Mouse (Mus musculus) ES-Bruce4 (cell line): Measurements from ENCODE around the gene Rbm47.

ENCODE experiments used
- EP300 ChIP-seq: IDR thresholded peaks from 2 replicates; pipeline ENCODE4 v1.6.1; 2011; ENCODE audit warnings: low read depth, low read length; ENCODE audit not compliant: insufficient read depth
- POLR2A ChIP-seq: IDR thresholded peaks from one replicate; pipeline ENCODE4 v1.8.1; 2011; ENCODE audit warnings: low read length; ENCODE audit not compliant: insufficient read depth

DNA sequence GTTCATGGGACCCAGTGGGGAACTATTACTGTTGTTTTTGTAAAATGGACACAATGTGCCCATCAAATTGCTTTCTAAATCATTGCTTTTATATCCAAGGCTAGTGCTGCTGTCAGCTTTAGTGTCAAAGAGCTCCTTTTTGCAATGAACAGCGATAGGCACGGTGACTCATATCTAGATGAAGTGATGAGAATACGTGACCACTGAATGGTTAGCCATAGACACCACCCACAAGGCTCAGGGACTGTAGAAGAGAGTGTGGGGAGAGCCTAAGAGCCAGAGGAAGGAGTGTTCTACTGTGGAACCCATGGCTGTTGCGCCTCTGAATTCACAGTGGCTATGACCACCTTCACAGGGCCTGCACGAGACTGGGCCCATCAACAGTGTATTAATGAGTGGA lies 186.5 kb downstream of the Rbm47 start:
- no peak for TF ChIP-seq POLR2A
- TF ChIP-seq EP300, result no peak
